Mouse (Mus musculus) spleen, adult 12 weeks (tissue): ENCODE measurements around the gene Cyp2s1.
"Not testable (repeated sequence)": the region's sequence is repeated elsewhere in the genome, so short reads cannot be mapped to it uniquely, and the experiment has no call there.

Experiments used
- DNase-seq: peaks from one replicate; pipeline ENCODE4 v3.0.0; 2022; ENCODE audit warnings: low spot score

Cyp2s1 gene

GRCm38 (mm10) chr7:25811716-25812115, 5.0 kb downstream of the Cyp2s1 start:
- no peak for DNase-seq

- peak; percentile 12 for DNase-seq
Observed at GRCm38 (mm10) chr7:25805631-25806343, 10.9 kb downstream of the Cyp2s1 start.

- no peak for DNase-seq
Observed at GRCm38 (mm10) chr7:25804792-25805191, 11.9 kb downstream of the Cyp2s1 start.

- no peak for DNase-seq
Observed at GRCm38 (mm10) chr7:25803460-25803859, 13.3 kb downstream of the Cyp2s1 start.

DNA sequence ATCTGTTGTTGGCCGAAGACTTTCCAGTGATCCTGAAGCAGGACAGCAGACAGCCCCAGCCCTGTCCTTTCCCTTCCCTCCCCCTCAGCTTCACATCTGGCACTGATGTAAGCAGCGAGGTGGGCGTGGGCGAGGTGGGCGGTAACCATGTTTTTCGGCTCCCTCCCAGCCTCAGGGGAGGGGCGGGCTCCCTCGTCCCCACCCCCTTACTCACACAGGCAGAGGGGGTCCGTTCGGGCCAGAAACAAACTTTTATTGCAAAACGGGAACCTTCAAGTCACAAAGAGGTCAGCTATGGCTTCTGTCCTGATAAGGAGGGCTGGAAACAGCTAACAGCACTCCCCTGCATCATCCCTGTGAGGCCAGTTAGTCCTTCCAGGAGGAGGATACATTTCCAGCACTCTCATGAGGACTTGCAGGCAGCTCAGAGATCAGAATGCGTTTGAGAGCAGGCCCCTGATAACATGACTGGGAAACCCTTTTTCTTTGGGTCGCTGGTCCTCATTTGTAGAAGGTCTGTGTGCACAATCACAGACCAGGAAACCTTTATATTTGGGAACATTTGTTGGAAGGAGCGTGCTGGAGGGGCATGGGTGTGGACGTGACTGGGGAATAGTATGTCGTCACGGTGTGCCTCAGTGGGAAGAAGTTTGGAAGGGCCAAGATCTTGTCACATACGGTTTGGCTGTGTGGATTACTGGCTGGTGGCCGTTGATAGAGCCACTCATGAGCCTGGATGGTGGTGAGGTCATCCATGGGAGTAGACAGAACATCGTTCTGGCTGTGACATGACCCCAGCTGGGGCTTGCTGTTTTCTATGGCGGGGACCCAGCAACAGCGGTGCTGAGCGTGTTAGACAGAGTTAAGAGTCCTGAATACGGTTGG, 14.2 kb downstream of the Cyp2s1 start:
- DNase-seq, result no peak

DNA sequence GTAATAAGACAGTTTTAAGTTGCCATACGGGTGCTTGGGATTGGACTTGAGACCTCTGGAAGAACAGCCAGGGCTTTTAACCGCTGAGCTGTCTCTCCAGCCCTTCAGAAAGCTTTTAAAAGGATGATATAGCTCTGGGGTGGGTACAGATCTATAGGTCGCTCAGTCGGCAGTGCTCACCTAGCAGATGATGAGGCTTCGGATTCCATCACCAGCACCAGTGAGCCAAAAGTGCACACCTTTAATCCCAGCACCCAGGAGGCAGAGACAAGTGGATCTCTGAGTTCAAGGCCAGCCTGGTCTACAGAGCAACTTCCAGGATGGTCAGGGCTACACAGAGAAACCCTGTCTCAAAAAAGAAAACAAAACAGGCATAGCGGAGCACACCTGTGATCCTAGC, 15.7 kb downstream of the Cyp2s1 start:
- DNase-seq, result no peak

DNA sequence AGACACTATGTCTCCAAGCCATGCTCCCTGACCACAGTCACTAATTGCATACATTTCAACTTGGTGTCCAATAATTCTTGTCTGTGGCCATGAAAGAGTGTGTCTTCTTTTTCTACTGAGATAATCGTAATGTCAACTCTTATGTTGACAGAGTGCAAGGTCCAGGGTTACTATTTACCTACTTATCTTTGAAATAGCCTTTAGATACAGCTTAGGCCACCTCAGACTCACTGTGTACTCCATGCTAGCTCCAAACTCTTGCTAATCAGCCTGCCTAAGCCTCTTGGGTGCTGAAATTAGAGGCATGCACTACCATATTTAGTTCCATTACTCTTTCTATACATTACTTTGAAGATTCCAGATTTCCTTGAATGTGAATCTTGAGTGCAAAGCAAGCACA, 17.3 kb downstream of the Cyp2s1 start:
- no peak for DNase-seq

DNA sequence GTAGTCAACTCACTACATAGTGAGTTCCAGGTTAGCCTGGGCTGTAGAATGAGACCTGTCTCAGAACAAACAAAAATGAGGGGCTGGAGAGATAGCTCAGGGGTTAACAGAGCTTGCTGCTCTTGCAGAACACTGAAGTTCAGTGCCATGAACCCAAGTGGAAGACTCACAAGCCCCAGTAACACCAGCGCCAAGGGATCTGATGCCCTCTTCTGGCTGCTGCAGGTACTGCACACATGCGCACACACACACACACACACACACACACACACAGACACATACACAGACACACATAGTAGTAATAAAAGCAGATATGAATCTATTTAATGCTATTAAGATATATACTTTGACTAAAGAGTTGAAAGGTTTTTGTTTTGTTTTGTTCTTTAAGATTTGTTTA, 18.2 kb downstream of the Cyp2s1 start:
- no peak for DNase-seq

DNA sequence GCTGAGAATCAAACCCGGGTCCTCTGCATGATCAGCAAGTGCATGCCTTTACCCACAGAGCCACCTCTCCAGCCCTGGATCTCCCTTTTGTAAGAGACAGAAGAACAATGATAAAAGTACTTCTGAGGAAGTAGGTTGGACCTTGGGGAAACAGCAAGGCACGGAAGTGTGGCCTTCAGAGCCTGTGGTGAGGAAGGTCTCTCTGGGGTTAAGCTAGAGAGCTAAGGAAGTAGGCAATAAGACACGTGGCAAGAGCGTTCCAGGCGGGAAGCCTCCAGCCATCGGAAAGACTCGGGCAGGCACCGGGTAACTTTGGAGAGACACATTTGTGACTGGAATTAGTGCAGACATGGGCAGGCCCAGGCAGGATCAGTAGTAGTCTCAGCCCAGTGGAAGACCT, 21.9 kb downstream of the Cyp2s1 start:
- no peak for DNase-seq

- DNase-seq, result no peak
Observed at GRCm38 (mm10) chr7:25793679-25794078, 23.0 kb downstream of the Cyp2s1 start.

DNA sequence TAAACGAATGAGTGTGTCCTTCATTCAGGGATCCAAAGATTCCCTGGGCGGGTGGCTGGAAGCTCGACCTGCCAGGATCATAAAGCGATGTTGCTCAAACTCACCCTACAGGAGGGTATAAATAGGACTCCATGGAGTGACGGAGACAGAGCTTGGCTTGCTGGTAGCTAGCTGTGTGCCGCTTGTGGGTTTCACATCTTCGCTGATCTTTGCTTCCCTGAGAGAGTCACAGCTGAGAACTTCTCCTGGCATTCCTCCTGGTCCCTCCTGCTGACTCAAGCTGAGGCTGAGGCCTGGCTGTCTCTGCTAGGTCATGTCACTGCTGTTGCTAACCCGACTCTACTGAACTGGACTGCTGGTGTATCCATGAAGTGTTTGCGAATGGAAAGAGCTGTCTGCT, 23.7 kb downstream of the Cyp2s1 start:
- not testable (repeated sequence) for DNase-seq

- DNase-seq, result no peak
Observed at GRCm38 (mm10) chr7:25790615-25791014, 26.1 kb downstream of the Cyp2s1 start.

- no peak for DNase-seq
Observed at GRCm38 (mm10) chr7:25789129-25789440, 27.6 kb downstream of the Cyp2s1 start.

DNA sequence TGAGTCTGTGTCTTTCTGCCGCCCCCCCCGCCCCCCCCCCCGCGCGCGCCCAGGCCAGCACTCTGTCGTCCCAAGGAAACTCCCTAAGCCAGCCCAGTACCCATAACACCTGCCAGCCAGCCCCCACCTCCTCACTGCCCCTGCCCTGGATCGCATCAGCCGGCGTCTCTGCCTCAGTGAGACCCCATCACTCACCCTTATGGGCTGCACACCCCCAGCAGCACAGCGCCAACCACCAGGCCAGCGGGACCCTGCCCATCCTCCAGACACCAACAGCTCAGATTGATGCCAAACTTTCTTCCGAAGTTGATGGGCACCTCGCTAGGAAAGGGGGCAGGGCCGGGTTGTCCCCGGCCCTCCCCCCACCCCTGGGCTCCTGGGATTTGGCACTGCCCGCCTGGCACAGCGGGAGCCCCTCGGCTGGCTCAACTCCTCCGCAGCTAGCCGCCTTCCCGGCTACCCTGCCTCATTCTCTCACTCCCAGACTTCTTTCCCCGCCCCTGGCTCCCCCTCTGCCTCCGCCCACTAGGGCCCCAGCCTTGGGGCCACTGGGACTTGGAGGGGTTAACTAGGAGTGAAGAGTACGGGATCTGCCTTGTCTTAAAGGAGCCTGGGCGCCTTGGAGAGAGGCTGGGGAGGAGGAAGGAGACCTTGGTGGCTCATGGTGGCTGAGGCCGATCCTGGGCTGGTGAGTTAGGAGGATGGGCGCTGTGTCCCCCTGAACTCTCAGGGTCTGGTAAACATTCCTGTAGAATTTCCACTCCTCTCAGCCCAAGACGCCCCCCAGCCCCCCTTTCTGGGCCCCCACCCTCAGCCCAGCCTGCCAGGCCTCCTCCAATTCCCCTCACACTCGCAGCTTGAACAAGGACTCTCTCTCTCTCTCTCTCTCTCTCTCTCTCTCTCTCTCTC, 28.2 kb downstream of the Cyp2s1 start, which contains the start of gene Axl:
TSS of gene Axl (minus strand) at position 486 of the 909 bp plus-strand sequence.
- no peak for DNase-seq

- DNase-seq, result no peak
Observed at GRCm38 (mm10) chr7:25787456-25788219, 29.1 kb downstream of the Cyp2s1 start.

DNA sequence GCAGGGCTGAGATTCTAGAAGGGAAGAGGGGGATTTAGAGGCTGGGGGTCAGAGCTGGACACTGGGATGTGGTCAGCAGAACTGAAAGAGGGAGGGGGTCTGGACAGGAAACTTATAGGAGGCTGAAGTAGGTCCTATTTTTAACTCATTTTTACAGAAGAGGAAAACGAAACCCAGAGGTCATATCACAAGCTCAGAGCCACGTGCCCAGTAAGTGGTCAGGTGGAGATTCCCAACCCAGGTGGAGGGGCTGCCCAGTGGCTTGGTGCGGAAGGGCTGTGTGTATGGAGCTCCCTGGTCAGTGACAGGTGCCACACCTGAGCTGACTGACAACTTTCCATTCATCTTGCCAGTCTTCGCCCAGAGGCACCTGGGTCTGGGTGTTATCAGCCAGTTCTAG, 29.7 kb downstream of the Cyp2s1 start:
- no peak for DNase-seq

DNA sequence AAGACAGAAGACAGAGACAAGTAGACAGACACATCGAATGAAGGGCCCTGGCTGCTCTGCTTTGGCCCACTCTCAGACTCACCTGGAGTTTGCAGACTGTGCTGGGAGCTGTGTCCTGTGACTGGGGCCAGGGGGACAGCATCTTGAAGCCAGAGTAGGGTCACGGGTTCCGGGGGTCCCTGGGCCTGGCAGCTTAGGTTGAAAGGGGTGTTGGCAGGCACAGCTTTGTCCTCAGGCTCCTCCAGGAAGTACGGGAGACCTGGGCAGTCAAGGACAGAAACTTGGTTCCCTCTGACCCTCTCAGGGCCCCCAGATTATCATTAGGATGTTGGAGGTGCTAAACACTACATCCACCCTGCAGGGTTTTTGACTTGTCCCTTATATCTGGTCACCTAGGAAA, 31.0 kb downstream of the Cyp2s1 start:
- no peak for DNase-seq

DNA sequence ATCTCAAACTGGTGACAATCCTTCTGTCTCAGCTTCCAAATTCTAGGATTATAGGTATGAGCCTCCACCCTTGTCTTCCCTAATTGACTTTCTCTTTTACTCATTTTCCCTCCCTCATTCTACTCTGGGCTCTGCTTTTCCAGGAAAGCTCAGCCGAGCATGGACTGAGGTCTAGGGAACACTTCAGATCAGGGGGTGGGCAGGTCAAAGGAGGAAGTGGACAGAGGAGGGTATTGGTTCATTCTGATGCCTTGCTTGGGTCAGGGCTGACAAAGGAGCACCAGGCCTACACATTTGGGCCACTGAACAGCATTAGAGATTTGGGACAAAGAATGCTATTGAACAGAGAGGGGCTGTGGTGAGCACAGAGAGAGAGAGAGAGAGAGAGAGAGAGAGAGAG, 31.9 kb downstream of the Cyp2s1 start:
- DNase-seq, result no peak

DNA sequence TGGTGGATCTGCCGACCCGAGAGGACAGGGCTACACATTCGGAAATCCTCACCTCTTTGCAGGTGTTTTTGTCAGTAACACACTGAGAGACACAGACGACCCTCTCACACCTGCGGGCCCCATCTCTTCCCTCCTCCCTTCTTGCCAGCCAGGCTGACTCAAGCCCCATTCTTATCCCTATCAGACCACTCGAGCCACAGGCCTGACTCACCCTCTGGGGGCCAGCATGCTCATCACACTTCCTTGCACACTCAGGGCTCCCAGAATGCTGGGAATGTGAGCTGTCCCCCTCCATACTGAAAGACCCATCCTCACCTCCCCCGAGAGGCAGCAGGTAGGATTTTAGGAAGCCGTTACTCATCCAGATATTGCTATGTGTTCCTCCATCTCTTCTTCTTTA, 33.0 kb downstream of the Cyp2s1 start:
- DNase-seq, result no peak

DNA sequence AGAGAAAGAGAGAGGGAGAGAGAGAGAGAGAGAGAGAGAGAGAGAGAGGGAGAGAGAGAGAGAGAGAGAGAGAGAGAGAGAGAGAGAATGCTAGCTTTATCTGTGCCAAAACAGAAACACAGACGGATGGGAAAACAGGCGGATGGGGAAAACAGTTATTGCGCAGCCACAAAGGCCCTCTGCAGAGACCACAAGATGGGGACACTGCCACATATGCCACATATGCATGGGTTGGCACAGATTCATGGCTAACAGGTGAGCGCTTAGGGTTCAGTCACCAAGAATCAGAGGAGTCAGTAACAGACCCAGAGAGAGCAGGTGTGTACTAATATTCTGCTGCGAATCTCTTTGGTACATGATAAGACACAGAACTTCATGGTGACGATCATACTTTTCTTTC, 34.0 kb downstream of the Cyp2s1 start:
- no peak for DNase-seq

GRCm38 (mm10) chr7:25781937-25782610, 34.6 kb downstream of the Cyp2s1 start:
- DNase-seq, result no peak
